Mouse (Mus musculus) embryonic facial prominence, embryonic 15.5 days (tissue): ENCODE results near the gene Zfp764. TPM values are rescaled to one million over a fixed set of nuclear protein-coding genes. Genes with fewer than 3 reads are reported as not detected.
"Not testable (repeated sequence)": the region's sequence is repeated elsewhere in the genome, so short reads cannot be mapped to it uniquely, and the experiment has no call there.

Source experiments
- ATAC-seq: fragments of 200-750 bp; cut with Nextera tagmentation; 2 replicates; pipeline ENCODE4 v1.8.0; 2017; ENCODE audit warnings: low read depth, moderate TSS enrichment; ENCODE audit not compliant: insufficient number of reproducible peaks, low FRiP score, low TSS enrichment
- H3K27ac ChIP-seq: fragments of 300-500 bp; sonication (generic); replicated peaks from 2 replicates; pipeline ENCODE4 v1.5.1; 2015; ENCODE audit warnings: mild to moderate bottlenecking, inconsistent platforms
- H3K27me3 ChIP-seq: fragments of 300-500 bp; sonication (generic); 2 replicates; pipeline ENCODE4 v1.6.1; 2015; ENCODE audit warnings: inconsistent platforms
- H3K36me3 ChIP-seq: fragments of 300-500 bp; sonication (generic); 2 replicates; pipeline ENCODE4 v1.6.1; 2015; ENCODE audit warnings: mild to moderate bottlenecking, inconsistent platforms
- H3K4me1 ChIP-seq: fragments of 300-500 bp; sonication (generic); 2 replicates; pipeline ENCODE4 v1.6.1; 2015; ENCODE audit warnings: inconsistent platforms
- H3K4me2 ChIP-seq: fragments of 300-500 bp; sonication (generic); replicated peaks from 2 replicates; pipeline ENCODE4 v1.6.1; 2015; ENCODE audit warnings: mild to moderate bottlenecking, inconsistent platforms
- H3K4me3 ChIP-seq: fragments of 300-500 bp; sonication (generic); replicated peaks from 2 replicates; pipeline ENCODE4 v1.5.1; 2015; ENCODE audit warnings: mild to moderate bottlenecking, inconsistent platforms
- H3K9ac ChIP-seq: fragments of 300-500 bp; sonication (generic); 2 replicates; pipeline ENCODE4 v1.6.1; 2015; ENCODE audit warnings: inconsistent platforms
- H3K9me3 ChIP-seq: fragments of 300-500 bp; sonication (generic); replicated peaks from 2 replicates; pipeline ENCODE4 v1.6.1; 2016; ENCODE audit warnings: inconsistent platforms
- WGBS: fragments of 180-500 bp; shearing (Covaris S2); methylation state at CpG from one replicate; pipeline ENCODE4 v1.1.7; 2015; 5-methylcytosine and 5-hydroxymethylcytosine counted together
- polyA plus RNA-seq: library from polyadenylated mRNA; unstranded; fragments of >200 nt; fragmentation: Nextera tagmentation; extraction: Ambion mirVana; gene quantifications from 2 replicates; pipeline ENCODE4 v1.2.1, GENCODE M21; 2015

The Zfp764 gene
- polyA plus RNA-seq, 1 experiment from 2014 or later, result 8.9 TPM

DNA sequence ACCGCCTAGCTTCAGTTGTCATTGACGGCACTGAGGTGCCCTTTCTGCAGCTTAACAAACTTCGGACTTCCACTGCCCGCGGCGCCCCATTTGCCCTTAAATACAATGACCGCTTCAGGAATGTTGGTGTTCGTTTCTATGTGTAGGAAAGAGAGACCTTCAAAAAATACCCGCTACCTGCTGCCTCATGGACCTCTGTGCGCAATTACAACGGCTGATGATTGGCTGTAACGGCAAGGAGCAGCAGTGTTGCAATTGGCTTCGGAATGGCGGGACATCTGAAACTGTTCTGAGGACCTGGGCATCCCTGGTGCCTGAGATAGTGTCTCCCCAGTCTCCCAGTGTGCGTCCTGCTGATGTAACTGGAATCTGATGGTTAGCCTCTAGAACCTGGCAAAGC, 15.6 kb upstream of the Zfp764 start:
- Histone ChIP-seq H3K9me3 (no peaks in the 10 kb centered on the region), H3K27me3 (peaks cover 10% of the 10 kb centered on the region), H3K27ac (peak overlapping the region; percentile 77; the same call in 1 of the 2 replicates), H3K9ac (peak overlapping the region; percentile 81; the same call in 1 of the 2 replicates), H3K4me3 (peak overlapping the region; percentile 82), H3K36me3 (peaks cover 10% of the 10 kb centered on the region), H3K4me2 (peak overlapping the region; percentile 93), H3K4me1 (peaks cover 14% of the 10 kb centered on the region)
- ATAC-seq, result no peak; the same call in 1 of the 2 replicates
- WGBS, result under 1% methylated on average over 15 of the region's 15 CpGs

DNA sequence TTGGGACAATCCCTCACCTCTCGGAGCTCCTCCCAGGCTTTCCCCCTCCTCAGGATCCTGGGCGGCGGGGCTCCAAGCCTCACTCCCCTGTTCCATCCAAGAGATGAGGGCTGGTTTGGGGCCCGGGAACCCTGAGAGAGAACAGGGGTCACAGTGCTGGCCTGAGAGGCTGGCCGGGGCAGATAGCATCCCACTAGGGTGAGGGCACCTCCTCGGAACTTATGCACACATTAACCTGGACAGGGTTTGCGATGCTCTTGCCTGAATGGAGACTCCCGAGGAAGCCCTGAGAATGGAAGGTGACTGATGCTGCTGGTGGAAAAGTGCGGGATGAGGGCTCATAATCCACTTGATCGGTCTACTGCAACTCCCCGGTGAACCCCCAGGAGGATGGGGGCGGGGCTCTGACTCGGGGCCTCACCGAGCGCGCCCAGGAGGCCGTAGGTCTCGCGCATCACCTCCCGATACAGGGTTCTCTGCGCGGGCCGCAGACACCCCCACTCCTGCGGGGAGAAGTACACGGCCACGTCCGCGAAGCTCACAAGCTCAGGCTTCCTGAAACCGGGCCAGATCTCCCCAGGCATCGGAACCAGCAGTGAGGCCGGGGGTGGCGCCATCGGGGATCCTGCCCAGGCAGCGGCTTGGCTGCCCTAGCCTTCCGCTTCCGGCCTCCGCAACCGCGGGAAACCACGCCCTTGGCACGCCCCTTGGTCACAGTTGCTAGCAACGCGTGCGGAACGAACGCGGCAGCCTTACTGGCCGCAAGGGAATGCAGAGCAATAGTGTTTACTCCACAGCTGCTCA, 15.0 kb upstream of the Zfp764 start, which contains the start of gene Zfp688:
Zfp688 (minus strand) TSS at position 681 of the 804 bp plus-strand sequence.
- H3K4me3 ChIP-seq, result peak within 1 kb of the TSS; percentile 82
- no peaks in the 10 kb centered on the region for H3K9me3 ChIP-seq
- peak within 1 kb of the TSS; percentile 77 for H3K27ac ChIP-seq
- peaks cover 14% of the 10 kb centered on the region for H3K4me1 ChIP-seq
- peak within 1 kb of the TSS; percentile 81 for H3K9ac ChIP-seq
- under 1% methylated on average over 48 of the region's 48 CpGs for WGBS
- H3K27me3 ChIP-seq, result peaks cover 10% of the 10 kb centered on the region
- H3K36me3 ChIP-seq, result peaks cover 10% of the 10 kb centered on the region
- peak within 1 kb of the TSS; percentile 93 for H3K4me2 ChIP-seq
- peak; percentile 94 for ATAC-seq

DNA sequence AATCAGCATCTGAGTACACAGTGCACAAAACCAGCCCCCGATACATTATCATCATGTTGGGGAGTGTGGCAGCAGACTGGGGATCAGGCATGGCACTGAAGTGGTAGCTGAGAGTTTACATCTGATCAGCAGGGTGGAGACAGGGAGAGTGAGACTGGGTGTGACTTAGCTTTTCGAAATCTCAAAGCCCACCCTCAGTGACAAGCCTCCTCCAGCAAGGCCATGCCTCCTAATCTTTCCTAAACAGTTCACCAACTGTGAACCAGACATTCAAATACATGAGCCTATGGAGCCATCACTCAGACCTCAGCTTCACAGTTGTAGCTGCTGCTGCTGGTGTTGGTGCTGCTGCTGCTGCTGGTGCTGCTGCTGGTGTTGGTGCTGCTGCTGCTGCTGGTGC, 4.8 kb upstream of the Zfp764 start:
- Histone ChIP-seq H3K4me3 (no peak overlapping the region), H3K36me3 (no peaks in the 10 kb centered on the region), H3K9ac (no peak overlapping the region), H3K27me3 (no peaks in the 10 kb centered on the region), H3K4me1 (no peaks in the 10 kb centered on the region), H3K27ac (no peak overlapping the region), H3K4me2 (no peak overlapping the region), H3K9me3 (no peaks in the 10 kb centered on the region)
- WGBS, result 75% methylated on average over 2 of the region's 2 CpGs
- no peak for ATAC-seq

DNA sequence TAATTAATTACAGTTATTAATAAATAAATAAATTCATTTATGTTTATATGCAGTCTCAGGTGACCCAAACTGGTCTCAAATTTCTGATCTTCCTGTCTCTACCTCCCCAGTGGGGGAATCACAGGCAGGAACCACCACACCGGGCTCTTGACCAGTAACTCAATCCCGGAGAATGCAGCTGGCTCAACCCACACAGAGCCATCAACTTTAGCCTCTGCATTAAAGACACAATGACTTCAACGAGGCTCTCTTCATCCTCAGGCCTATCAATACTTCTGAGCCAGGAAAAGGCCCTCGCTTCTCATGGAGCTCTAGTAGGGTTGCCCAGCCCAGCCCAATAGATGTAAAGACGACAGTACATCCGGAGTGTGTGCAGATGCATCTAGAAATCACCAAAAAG, 2.5 kb downstream of the Zfp764 start:
- not testable (repeated sequence) for H3K4me2 ChIP-seq, H3K9ac ChIP-seq, H3K36me3 ChIP-seq, H3K27ac ChIP-seq, H3K9me3 ChIP-seq, ATAC-seq, H3K4me3 ChIP-seq, H3K27me3 ChIP-seq, H3K4me1 ChIP-seq
- 93% methylated on average over 6 of the region's 6 CpGs for WGBS

DNA sequence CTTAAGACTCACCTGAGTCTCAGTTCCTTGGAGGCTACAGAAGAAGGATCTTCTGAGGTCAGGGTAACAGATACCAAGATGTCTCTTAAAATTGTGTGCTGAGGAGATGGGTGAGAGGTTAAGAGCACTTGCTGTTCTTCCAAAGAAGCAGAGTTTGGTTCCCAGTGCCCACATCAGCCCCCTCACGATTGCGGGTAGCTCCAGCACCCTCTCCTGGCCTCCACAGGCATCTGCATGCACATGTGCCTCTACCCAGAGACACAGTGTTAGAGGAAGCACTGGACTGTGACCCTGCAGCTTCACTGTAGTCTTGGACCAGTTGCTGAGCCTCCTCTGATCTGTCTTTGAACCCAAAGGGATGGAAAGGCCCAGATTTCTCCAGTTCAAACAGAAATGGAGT, 3.6 kb downstream of the Zfp764 start:
- Histone ChIP-seq H3K4me2 (no peak overlapping the region), H3K9ac (no peak overlapping the region), H3K9me3 (no peaks in the 10 kb centered on the region), H3K4me3 (no peak overlapping the region), H3K36me3 (peaks cover 5% of the 10 kb centered on the region; the same call in 1 of the 2 replicates), H3K27me3 (no peaks in the 10 kb centered on the region; the same call in 1 of the 2 replicates), H3K4me1 (0 out of 2 replicates have a peak, but pooled peaks cover 3% of the 10 kb centered on the region), H3K27ac (no peak overlapping the region)
- no peak for ATAC-seq
- 49% methylated on average over 2 of the region's 2 CpGs for WGBS

- Histone ChIP-seq H3K27me3 (peaks cover 5% of the 10 kb centered on the region; the same call in 1 of the 2 replicates), H3K36me3 (peaks cover 5% of the 10 kb centered on the region; the same call in 1 of the 2 replicates), H3K4me2 (no peak overlapping the region), H3K4me3 (no peak overlapping the region), H3K9me3 (no peaks in the 10 kb centered on the region), H3K4me1 (no peaks in the 10 kb centered on the region), H3K27ac (no peak overlapping the region), H3K9ac (no peak overlapping the region)
- no peak for ATAC-seq
- WGBS, result 60% methylated on average over 3 of the region's 3 CpGs
Observed at GRCm38 (mm10) chr7:127400355-127400754, 6.3 kb downstream of the Zfp764 start.

GRCm38 (mm10) chr7:127393944-127394333, 12.7 kb downstream of the Zfp764 start:
- WGBS, result 21% methylated on average over 7 of the region's 7 CpGs
- ATAC-seq, result no peak

DNA sequence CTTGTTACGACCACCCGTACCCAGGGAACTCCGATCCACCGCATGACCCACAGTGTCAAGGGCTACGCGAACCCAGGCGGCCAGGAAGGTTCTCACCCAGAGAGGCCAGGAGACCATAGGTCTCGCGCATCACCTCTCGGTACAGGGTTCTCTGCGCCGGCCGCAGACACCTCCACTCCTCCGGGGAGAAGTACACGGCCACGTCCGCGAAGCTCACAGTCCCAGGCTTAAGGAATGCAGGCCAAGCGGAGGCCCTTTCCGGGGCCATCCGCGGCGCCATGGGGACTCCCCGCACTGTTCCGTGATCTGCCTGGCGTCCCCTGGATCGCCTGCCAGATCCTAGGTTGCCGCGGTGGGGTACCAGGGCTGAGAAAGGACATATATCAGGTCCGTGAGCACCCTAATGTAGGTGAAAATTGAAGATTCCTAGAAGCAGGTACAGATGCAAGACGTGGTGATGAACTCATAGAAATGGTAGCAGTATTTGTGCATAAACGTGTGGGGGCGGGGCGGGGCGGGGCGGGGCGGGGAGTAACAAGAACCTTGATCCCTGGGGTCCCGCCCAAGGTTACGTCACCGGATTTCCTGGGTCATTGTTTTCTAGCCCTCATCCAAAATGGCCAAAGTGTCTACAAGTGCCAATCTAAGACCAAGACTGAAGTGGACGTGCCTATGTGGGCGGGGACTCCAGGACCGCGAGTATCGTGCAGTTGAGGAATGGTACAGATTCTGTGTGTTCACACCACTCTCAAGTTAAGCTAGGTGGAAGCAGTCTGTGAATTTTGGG, 13.3 kb downstream of the Zfp764 start, which contains the start of gene E430018J23Rik:
E430018J23Rik (minus strand) TSS at position 473 of the 787 bp plus-strand sequence.
- Histone ChIP-seq H3K36me3 (peaks cover 15% of the 10 kb centered on the region; the same call in 1 of the 2 replicates), H3K9me3 (no peaks in the 10 kb centered on the region), H3K4me1 (peaks cover 14% of the 10 kb centered on the region), H3K4me2 (peak within 1 kb of the TSS; percentile 70), H3K9ac (peak within 1 kb of the TSS; percentile 58), H3K27ac (peak within 1 kb of the TSS; percentile 90), H3K27me3 (0 out of 2 replicates have a peak, but pooled peaks cover 5% of the 10 kb centered on the region), H3K4me3 (peak within 1 kb of the TSS; percentile 63)
- under 1% methylated on average over 45 of the region's 45 CpGs for WGBS
- peak; percentile 90 for ATAC-seq

More at GRCm38 (mm10) chr7:127393944-127394333, 12.7 kb downstream of the Zfp764 start:
- 0 out of 2 replicates have a peak, but pooled peaks cover 5% of the 10 kb centered on the region for H3K27me3 ChIP-seq
- H3K4me2 ChIP-seq, result peak overlapping the region; percentile 70
- H3K27ac ChIP-seq, result peak overlapping the region; percentile 79
- H3K9me3 ChIP-seq, result no peaks in the 10 kb centered on the region
- H3K36me3 ChIP-seq, result peaks cover 15% of the 10 kb centered on the region; the same call in 1 of the 2 replicates
- peak overlapping the region; percentile 63 for H3K4me3 ChIP-seq
- peaks cover 14% of the 10 kb centered on the region for H3K4me1 ChIP-seq
- peak overlapping the region; percentile 37; the same call in 1 of the 2 replicates for H3K9ac ChIP-seq

GRCm38 (mm10) chr7:127392251-127392824, 14.3 kb downstream of the Zfp764 start:
- no peak for ATAC-seq

DNA sequence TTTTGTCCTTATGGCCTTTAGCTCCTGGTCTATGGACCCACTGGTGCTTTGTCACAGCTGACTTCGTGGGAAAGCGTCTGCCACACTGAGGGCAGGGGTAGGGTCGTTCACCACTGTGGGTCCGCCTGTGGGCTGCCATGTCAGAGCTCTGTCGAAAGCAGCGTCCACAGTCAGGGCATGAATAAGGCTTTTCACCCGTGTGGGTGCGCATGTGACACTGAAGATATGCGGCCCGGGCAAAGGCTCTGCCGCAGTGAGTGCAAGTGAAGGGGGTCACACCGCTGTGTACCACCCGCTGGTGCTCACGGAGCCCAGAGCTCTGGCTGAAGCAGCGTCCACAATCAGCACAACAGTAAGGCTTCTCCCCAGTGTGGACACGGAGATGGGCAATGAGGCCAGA, 15.1 kb downstream of the Zfp764 start:
- Histone ChIP-seq H3K4me3 (no peak overlapping the region), H3K9ac (no peak overlapping the region), H3K27me3 (no peaks in the 10 kb centered on the region), H3K4me1 (peaks cover 14% of the 10 kb centered on the region), H3K27ac (no peak overlapping the region), H3K4me2 (no peak overlapping the region), H3K36me3 (peaks cover 15% of the 10 kb centered on the region; the same call in 1 of the 2 replicates), H3K9me3 (no peaks in the 10 kb centered on the region)
- WGBS, result 96% methylated on average over 16 of the region's 16 CpGs
- ATAC-seq, result no peak

More at GRCm38 (mm10) chr7:127392251-127392824, 14.3 kb downstream of the Zfp764 start:
- no peak overlapping the region; the same call in 1 of the 2 replicates for H3K9ac ChIP-seq
- H3K27ac ChIP-seq, result no peak overlapping the region; the same call in 1 of the 2 replicates
- H3K4me1 ChIP-seq, result peaks cover 14% of the 10 kb centered on the region
- peaks cover 15% of the 10 kb centered on the region; the same call in 1 of the 2 replicates for H3K36me3 ChIP-seq
- H3K27me3 ChIP-seq, result no peaks in the 10 kb centered on the region
- WGBS, result 82% methylated on average over 8 of the region's 8 CpGs
- H3K4me2 ChIP-seq, result peak overlapping the region; percentile 70
- no peaks in the 10 kb centered on the region for H3K9me3 ChIP-seq
- peak overlapping the region; percentile 63 for H3K4me3 ChIP-seq
